ENCODE assay signal across 19 mouse cellular contexts in the genomic region with DNA sequence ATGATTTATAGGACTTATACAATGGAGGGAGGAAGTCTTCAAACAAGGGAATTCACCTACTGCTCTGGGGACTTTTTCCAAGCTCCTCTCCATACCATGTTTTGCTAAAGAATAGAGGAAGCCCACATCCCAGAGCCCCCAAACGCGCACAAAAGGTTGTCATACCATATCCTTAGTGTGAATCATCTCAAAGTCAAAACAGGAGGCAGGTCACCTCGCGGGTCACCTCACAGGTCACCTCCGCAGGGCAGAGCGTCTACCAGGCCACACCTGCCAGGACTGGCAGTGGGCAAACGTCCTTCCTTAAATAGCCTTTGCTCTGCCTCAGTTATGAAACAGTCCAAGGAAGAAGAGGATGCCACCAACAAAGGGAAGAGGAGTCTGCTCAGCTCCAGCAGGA.
"Had no signal": no experiment of that assay in that cellular context is flagged by ENCODE, and none has a peak within 500 bp of the region (broad histone marks: within the 10 kb centered on the region; RNA-seq: fewer than 3 reads in every experiment).

No protein-coding gene starts in this region.

- H3K27ac ChIP-seq: layer of hippocampus, adult 2 months; liver, embryonic 13.5 days; midbrain, embryonic 10.5 days; midbrain, embryonic 13.5 days; neural tube, embryonic 13.5 days; stomach, embryonic 15.5 days had no signal

- H3K9ac ChIP-seq: liver, embryonic 13.5 days; midbrain, embryonic 13.5 days; neural tube, embryonic 13.5 days; stomach, embryonic 15.5 days had no signal

- DNase-seq: layer of hippocampus, adult 9-11 months; liver, embryonic 13.5 days; lung, adult 2 months; retina, postnatal 1 day; right cerebral cortex, postnatal 25 days; spleen, adult 18-20 months; thymus, adult 18-20 months; thymus, postnatal 36 days had no signal

- ATAC-seq: inflammation-experienced regulatory T-cells, adult 6 months; intestine, embryonic 16.5 days; lung, postnatal 0 days; midbrain, embryonic 13.5 days; midbrain, embryonic 16.5 days had no signal

- H3K4me2 ChIP-seq: liver, embryonic 13.5 days; midbrain, embryonic 13.5 days; neural tube, embryonic 13.5 days; stomach, embryonic 15.5 days had no signal

- H3K27me3 ChIP-seq: neural tube, embryonic 13.5 days; stomach, embryonic 15.5 days had no signal

- H3K4me3 ChIP-seq: layer of hippocampus, adult 2 months; liver, embryonic 13.5 days; megakaryocyte, embryonic 14.5 days; midbrain, embryonic 10.5 days; midbrain, embryonic 13.5 days; myocyte; neural tube, embryonic 13.5 days; stomach, embryonic 15.5 days had no signal

- H3K36me3 ChIP-seq: liver, embryonic 13.5 days; midbrain, embryonic 10.5 days; midbrain, embryonic 13.5 days; neural tube, embryonic 13.5 days; stomach, embryonic 15.5 days had no signal

- H3K4me1 ChIP-seq: liver, embryonic 13.5 days had no signal

- H3K9me3 ChIP-seq: liver, embryonic 13.5 days; midbrain, embryonic 10.5 days; midbrain, embryonic 13.5 days; neural tube, embryonic 13.5 days; stomach, embryonic 15.5 days had no signal
